Mouse (Mus musculus) cerebellum, postnatal 36 days (tissue): ENCODE data around the gene Chga.

Experiments
- DNase-seq, 2 experiments: peaks; one replicate each; pipeline ENCODE4 v3.0.0; 2021 to 2022; ENCODE audit warnings: mixed read lengths in 2 of 2

Chga gene

GRCm38 (mm10) chr12:102601847-102602246 is 47.1 kb downstream of the Chga start:
- DNase-seq, result no peak

DNA sequence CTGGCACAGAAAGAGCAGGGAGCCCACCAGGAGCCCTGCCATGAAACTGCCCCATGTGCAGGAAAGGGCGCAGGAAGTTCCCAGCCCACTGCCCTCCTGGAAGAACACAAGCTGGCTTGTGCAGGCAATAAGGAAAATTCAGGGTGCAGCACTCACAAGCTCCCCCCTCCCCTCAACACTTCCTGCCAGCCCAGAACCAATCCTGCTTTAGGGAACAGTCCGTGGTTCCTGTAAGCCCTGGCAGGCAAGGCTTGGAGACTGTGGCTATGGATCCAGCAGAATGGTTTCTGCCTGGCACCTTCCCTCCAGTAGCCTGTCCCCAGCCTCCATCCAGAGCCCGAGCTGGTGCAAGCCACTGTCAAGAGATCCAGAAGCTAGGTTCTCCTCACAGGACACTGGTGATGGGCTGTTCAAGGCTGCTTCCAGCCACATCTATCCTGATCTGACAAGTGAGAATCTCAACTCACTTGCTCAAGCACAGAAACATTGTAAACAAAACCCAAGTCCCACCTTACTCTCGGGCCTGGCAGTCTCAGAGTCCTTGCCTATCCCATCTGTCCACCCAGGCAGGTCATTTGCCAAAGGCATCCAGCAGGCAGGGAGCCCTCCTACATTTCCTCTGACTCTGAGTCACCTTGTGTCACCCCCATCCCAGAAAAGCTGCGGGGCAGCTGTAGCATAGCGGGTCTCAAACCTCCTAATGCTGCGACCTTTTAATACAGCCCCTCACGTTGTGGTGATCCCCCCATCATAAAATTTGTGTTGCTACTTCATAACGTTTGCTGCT is 47.7 kb downstream of the Chga start:
- peak in 1 of 2 experiments; percentile 42 for DNase-seq

DNA sequence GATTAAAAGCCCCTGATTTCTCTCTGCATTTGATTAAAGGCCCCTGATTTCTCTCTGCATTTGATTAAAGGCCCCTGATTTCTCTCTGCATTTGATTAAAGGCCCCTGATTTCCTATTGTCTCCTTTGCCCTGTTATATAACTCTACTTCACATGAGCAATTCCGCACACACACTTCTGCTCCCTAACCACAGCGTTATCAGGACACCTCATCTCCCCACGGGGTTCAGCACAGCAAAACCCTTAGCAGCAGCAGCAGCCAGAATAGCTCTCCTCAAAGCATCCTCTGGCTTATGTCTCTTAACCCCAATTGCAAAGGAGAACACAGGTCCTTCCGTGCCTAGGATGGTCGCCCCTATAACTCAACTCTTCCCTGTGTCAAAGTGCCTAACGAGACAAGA is 50.8 kb downstream of the Chga start:
- no peak for DNase-seq

DNA sequence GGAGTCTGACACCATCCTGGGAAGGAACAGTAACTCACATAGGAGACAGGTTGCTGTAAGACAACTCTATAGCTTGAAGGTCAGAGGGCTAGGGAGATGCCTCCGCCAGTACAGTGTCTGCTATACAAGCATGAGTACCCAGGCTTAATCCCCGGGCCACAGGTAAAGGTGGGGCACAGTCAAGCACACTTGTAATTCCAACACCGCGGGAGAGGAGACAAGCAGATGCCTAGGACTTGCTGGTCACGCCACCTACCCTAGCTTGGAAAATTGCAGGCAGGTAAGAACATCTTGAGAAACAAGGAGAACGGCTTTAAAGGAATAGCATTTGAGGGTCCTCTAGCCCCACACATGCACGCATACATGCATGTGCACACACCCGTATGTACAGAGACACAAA is 52.3 kb downstream of the Chga start:
- no peak for DNase-seq

DNA sequence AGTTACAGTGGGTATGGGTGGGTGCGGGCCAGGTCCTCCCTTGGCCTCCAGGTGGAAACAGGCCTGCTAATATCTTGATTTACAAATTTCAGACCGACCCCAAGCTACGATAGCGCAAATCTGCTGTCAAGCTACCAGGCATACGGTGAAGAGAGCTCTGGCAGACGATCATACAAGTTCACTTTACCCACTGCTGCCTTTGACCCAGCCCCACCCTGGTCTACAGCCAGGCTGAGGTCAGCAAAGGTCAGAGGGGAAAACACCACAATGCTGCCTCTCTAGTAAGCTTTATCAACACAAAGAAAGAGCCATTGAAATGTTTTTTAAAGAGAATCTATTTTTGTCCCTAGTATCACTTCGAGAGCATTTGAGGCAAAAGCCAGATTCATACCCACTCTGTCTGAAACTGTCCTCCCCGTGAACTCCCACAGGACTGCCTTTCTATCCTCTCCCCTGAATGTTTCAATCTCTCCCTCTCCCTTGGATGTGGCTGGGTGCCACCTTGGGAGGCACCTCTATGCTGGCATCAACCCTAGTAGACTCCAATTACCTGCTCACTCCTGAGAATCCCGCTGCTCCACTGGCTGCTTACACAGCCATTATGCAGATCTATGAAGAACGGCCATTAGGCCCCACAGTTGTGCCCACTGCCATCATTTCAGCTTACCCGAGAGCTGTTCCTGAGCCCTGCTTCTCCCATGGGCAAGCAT is 53.2 kb downstream of the Chga start:
- peak in 1 of 2 experiments; percentile 46 for DNase-seq

DNA sequence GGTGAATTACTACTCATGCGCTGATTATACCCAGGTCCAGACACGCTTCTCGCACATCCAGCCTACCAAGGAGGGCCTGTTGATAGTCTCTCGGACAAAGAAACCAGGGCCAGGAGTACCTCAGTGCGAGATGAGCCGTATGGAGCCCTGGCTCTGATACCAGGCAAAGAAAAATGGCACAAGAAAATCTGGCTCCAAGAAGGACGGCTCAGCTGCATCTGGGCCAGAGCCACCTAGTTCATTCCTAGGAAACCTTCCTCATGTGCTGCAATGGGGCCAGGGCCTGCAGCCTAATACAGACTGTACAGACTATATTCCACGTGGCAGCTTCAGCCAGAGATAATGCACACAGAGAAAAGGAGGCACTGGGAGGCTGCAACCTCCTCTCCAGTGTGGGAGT is 56.2 kb downstream of the Chga start:
- DNase-seq, result no peak

DNA sequence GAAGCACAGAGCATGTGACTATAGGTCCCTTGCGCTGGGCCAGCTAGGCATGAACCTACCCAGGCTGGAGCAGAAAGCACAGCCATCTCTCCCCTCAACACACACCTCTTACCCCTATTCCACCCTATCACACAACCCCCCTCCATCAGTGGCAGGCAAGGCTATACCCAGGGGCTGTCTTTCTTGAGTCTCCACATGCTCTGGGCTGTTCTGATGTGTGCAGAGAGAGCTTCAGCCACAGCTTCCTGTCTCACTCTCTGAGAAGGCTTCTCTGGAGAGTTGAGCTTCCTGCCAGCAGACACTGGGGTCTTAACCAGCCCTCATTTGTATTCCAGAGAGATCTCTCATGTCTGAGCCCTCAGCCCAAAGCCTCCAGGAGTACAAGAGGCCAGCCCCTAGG is 57.7 kb downstream of the Chga start:
- DNase-seq, result no peak

GRCm38 (mm10) chr12:102613411-102613810 is 58.6 kb downstream of the Chga start:
- DNase-seq, result peak; percentile 61 to 67
